Mouse (Mus musculus) thymus, postnatal 4 days (tissue): ENCODE results near the gene Opcml.

Experiments used
- DNase-seq: peaks from one replicate; pipeline ENCODE4 v3.0.0; 2021

Gene Opcml

DNA sequence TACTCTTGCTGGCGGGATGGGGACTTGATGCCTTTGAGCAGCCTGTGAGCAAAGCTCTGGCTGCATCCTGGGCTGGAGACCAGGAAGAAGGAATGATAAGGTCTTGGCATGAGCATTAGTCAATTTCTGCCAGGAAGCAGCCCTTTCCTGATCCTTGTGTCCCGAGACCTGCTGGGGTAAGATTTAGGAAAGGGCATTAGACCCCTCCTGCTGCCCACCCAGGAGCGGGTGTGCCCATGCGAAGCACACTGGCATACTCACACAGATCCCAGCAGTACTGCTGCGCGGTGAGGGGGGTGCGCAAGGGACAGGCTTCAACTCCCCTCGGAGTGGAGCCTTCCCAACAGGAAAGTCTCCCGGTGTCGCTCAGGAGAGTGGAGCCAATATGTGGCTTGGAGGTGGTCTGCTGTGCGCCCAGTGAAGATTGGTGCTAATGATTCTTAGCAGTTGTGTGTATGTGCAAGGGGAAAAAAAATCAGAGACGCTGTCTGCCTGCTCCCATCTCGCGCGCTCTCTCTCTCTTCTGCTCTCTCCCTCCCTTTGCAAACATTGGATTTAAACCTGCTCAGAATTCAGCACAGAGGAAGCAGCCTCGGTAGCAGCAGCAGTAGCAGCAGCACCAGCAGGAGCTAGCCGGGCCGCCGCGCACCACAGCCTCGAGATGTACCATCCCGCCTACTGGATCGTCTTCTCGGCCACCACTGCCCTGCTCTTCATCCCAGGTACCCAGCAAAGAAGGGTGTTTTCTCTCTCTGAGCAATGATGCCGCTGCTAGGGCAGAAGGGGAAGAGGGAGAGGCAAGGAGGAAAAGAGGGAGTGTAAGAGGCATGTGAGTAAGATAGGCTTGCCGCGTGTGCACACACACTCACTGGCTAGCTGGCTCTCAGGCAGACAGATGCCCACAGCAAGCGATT, at the start of gene Opcml:
Gene Opcml (plus strand): TSS at position 51 of the 914 bp plus-strand sequence.
- DNase-seq = no peak

DNA sequence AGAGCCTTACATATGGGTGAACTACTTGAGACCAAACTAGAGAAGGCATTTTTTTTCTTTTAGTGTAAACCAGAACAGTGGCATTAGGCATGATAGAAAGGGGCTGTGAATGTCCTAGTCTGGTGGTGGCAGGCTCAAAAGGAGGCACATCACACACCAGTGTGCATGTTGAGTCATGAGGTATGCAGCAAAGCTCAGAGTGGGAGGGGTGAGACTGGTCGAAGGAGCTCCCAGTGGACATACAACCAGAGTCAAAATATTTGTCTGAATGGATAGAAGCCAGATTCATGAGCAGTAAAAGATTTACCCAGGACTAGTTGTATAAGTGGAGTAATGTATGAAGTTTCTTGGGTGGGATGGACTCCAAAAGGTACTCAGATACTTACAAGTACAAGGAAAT, 31.9 kb upstream of the Opcml start:
- DNase-seq = no peak

DNA sequence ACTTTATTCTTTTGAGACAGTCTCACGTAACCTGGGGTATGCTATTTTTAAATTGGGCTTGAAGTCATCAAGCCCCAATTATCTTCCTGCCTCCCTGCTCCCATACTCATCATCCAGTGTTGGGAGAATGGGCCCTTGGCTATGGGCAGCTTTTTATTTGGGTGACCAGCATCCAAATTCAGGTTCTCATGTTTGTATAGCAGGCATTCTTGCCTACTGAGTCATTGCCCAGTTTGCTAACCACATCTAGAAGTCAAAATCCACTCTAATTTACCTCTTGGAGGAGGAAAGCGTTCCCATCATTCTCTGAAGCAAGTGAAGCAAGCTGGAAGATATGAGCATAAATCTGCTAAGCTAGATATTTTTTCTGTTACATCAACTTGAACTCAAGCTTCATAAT, 29.4 kb upstream of the Opcml start:
- DNase-seq = no peak

DNA sequence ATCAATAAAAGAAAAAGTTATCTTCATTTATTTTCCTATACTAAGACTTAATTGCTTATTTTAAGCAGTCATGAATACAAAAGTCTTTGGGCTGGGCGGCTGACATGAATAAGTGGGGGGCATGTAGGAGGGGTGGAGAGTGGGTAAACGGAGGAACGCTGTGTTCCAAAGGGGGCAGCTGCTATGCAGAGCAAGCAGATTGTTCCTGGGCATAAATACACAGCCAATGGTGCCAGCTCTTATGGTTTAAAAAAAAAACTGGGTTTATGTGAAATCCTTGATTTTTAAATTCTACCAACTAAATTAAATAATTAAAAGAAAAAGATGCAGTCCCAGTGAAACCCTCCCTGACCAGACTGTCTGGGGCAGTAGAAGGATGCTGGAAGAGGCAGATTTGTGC, 24.1 kb upstream of the Opcml start:
- no peak for DNase-seq

DNA sequence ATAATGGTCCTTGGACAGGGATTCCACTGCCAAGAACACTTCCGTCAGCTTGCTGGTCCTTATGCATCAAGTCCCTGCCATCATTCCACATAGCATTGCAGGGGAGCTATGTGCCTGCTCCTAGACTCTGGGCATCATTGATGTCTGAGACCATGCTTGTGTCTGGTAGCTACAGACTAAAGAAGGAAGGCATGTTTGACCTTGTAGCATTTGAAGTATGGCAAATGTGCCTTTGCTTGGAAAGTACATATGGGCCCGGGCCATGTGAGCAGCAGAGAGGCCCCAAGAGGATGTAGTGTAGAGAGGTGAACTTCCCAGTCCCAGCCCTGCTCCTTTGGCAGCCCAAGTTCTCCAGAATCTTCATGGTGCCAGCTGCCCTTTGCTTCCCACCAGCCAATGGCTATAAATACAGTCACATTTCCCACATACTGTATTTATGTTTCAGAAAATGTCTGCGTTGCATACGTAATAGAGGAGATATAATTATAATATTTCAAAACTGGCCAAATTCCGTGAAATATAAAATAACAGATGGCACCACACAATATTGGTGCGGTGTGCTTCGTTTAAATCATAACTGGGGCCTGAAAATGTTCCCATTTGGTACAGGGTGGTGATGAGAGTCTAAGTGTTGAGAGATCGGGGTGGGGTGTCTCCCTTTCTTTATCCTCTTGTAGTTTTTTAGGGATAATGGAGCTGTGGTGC, 23.2 kb upstream of the Opcml start:
- DNase-seq = no peak

DNA sequence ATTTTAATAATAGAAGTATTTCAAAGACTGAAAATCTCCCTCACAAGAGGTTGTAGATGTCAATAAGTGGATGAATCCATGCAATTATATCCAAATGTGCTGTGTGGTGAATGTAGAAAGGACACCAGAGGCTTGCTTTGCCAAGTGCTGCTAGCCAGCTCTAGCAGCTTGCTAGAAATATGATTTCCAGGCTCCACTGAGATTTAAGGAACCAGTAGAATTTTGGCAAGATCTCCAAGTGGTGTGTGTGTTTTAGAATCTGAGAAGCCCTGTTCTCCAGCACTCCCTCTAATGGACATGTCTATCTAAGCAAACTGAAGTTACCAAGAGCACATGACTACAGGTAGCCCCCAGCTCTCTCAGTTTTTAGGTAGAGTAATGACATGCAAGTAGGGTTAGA, 21.8 kb upstream of the Opcml start:
- no peak for DNase-seq

DNA sequence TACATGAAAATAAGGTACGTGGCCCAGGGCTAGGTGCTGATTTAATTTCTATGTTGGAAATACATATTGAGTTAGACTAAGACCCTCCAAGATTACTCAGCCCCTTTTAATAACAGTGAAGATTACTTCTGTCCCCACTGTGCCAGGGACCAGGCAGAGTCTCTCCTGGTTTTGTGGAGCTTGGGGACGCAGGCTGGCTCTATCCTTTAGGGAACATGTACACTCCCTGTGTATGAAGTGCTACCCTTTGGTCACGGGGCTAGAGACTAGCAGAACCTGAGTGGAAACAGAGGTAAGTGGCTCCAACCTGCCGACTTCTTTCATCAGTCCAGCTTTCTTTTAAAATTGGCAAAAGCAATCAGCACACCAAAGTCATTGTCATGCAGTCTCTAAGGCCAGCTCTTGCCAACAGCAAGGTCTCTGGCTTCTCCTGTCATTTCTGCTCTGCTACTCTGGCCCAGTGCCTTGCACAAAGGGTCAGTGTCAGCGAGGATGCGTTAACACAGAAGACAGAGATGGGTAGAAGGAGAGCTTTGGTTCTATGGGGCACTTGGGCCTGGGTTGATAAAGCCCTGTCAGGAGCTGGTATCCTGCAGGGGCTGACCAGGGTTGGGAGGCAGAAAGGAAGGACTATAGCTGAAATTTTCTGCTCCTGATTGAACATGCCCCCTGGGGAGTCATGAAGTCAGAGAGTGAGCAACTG, 9.1 kb upstream of the Opcml start:
- no peak for DNase-seq

DNA sequence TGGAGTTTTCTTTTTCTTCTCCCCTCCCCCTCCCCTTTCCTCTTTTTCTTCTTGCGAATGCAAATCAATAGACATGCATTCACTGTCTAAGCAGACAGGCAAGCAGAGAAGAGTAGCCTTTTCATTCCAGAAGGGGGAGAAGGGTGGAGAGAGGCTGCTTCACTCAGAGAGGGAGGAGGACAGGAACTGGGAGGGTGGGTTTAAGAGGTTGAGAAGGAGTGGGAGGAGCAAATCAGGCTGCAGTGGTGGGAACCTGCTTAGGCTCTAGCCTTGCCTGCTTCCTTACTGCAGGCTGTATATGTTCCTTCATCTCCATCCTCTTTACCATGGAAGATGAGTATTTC, 8.6 kb upstream of the Opcml start:
- no peak for DNase-seq

DNA sequence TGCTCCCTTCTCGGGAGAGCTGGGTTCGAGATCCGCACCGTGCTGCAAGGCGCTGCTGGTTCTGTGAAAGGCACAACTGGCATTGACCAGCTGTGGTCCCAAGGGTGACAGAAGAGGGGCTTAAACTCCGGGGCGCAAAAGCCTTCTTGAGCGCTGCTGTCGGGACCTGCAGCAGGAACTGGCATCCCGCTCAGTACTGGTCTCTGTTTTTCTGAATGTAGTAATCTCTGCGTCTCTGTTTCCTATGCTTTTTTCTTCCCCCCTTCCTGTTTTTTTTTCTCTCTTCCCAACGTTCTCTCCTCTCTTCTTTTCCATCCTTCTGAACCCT, 1.0 kb downstream of the Opcml start:
- DNase-seq = no peak

DNA sequence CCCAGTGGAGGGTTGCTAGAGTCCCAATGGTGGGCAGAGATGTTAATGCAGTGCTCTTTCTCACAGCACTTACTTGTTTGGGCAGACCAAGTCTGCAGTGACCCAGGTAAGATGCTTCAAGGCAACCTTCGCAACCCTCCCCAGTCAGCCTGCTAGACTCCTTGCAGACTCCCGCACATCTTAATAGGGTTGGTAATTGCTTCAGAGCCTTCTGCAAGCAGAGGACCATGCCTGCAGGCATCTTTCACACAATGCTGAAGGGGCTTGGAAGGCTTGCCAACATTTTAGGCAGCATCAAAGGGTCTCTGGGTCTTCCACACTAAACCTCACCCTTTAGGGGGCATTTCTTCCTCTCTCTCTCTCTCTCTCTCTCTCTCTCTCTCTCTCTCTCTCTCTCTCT, 1.7 kb downstream of the Opcml start:
- no peak for DNase-seq

DNA sequence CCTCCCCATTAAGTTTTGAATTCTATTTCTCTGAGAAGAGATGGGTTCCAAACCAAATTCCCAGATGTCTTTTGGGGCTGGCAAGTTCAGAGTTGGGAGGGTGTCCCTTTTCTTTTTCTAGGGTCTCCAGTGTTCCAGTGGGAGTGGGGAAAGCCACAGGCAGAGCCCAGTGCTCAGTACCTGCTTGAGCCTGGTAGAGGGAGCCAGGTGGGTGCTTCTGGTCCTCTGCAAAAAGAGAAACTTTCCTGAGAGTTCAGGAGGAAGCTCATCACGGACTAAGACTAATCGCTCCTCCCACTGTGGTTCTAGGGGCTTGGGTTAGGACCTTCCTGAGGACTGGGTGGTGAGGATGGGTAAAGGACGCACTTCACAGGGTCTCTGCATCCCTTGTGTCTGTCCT, 2.4 kb downstream of the Opcml start:
- no peak for DNase-seq

DNA sequence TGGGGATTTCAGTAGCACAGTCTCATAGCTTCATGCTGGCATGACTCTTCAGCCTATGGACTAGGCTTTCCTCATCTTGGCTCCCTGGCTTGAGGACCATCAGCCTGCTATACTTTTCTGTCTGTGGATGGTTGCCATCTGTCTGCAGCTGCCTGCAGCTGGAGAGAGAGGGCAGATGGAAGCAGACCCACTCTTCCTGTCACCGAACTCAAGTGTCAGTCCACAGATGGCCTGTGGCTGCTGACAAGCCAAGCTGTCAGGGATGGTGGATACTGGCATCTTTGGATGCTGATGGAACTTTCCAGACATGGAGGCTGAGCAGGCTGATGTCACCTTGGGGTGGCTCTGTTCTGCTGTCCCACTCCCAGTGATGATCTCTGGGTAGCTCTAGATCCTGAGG, 6.0 kb downstream of the Opcml start:
- no peak for DNase-seq

DNA sequence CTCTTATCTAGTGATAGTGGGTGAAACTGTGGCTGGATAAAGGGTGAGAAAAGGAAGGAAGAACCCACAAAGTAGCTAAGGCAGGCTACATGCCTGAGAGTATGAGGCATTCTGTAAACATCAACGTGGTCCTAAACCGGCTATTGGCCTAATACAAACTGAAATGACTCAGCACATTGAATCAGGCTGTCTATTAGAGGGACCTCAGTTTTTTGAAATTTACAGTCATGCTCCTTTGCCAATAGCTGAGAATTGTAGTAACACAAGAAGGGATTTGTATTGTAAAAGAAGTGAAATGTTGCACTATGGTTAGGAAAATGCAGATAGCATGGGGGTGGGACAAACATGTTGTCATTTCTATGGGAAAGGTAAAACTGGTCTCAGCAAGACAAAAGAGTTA, 10.4 kb downstream of the Opcml start:
- DNase-seq = no peak

DNA sequence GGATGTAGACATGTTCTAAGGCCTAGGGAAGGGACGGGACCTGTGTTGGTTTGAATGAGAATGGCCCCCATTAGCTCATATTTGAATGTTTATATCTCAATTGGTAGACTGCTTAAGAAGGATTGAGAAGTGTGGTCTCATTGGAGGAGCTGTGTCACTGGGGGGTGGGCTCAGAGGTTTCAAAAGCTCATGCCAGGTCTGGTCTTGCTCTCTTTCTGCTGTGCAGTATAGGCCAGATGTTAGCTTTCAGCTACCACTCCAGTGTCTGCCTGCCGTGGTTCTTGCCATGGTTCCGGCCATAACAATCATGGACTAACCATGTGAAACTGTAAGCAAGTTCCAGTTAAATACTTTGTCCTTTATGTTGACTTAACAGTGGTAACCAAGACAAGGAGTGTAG, 11.2 kb downstream of the Opcml start:
- no peak for DNase-seq

DNA sequence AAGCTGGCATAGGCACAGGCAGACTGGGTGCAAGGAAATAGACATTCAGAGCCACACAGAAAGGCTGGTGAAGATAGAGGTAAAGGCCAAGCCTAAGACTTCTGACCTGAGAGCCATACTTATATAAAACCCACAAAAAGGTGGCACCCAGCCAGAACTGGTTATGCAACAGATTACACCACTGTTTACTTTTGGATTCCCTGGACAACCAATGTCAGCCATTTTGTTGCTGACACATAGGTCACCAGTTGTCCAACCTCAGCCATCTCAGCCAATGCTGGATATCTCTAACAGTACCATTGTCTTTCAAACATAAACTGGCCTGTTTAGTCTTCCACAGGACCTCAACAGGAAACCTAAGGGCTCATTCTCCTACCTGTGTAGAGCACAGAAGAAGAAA, 11.8 kb downstream of the Opcml start:
- no peak for DNase-seq

DNA sequence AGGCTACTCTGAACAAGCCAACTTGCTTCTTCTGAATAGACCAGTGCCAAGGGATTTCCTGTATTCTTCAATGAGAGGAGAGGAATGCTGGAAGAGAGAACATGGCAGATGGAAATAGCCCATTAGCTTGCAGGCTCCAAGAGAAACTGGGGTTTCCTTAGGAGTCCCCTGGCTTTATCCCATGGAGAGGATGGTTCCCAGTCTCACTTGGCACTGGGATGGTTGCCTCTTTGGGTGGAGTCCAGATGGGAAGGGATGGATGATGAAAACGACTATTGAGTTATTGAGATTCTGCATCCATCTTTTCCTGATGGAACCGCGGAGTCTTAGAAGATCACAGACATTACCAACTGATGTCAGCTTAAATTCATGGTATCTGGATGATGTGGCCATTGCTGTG, 13.9 kb downstream of the Opcml start:
- no peak for DNase-seq

DNA sequence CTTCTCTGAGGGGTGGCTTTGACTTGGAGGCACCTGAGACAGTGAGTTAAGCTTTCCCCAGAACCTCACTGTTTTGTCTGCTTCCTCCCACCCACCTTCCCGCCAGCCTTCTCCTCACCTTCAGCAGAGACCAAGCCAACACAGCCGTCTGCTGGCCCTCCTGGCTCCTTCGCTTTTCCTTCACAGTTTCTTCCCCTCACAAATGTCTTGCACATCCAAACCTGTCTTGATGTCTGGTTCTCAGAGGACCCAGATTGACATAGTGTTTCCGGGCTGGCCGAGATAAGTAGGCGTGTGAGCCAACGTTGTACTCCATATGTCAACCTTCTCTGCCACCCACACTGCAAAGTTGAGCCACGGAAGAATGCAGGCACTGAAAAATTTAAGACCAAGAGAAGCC, 19.2 kb downstream of the Opcml start:
- no peak for DNase-seq

DNA sequence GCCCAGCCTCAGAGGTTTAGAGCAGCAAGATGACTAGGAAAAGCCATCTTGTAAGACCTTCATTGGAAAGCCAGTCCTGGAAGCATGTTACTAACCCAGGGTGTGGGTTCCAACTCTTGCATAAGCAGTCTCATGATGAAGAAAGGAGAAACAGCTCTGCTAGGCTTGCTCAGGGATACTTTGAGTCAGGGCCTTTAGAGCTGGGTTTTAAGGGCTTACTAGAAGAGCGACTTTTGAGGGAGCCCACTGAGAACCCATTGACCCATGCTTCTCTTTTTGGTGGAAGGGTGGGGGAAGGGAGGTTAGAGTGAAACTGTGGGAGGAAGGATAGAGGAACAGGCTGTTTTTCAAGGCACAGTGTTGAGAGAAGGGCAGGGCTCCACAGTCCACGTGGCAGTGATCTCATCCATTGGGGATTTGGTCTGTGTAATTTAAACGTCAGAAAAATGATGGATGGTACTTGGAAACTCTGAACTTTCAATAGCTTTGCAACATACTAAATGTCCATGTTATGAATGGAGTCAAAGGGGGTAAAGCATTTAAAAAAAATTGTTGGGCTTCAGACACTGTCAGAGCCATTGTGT, 22.7 kb downstream of the Opcml start:
- no peak for DNase-seq

DNA sequence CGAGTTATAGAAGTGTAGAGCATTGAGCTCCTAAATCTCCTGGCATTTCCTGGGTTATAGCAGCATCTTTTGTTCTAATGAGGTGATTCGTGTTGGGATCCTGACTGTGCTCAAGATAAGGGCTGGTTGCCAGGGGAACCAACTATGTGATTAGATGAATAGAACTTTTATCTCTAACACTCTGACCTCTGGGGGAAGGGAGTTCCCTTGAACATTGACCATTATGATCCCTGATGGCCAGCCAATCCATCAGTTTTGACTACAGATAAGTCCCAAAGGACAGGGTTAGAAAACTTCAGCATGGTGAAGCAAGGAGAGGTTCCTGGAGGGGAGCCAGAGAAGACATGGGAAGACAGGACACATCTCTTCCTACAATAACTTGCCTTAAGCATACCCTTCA, 23.6 kb downstream of the Opcml start:
- no peak for DNase-seq

DNA sequence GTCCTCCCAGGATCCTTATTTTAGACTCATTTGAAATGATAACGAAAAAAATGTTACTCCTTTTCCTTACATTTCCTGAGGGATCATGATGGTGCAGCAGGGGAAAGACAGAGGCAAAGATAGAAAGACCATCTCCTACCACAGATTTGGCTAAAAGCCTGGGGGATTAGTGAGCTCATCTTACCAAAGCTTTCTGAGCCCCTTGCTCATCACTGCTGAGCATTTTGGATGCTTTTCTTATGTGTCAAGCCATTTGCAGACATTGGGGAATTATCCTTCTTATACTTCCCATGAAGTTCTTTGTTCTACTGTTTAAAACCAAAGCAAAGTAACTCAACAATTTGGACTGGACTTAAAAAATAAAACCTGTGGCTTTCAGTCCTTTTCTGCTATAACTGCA, 30.6 kb downstream of the Opcml start:
- DNase-seq = no peak

DNA sequence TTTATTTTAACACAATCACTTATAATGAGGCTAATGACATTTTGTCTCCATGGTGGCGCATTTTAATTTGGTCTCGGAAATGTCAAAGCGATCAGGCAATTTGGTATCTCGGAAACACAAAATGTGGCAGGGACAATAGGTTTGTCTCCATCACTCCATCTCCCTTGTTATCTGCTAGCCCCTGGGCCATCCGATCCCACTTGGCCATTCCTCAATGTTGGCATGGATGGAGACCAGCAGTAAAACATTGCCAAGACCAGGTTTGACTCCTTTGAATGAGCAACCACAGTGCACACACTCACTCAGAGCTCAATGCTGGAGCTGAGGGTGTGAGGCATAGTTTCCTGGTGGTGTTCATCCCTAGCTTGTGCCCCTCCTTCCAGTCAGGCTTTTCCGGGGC, 32.1 kb downstream of the Opcml start:
- DNase-seq = no peak

DNA sequence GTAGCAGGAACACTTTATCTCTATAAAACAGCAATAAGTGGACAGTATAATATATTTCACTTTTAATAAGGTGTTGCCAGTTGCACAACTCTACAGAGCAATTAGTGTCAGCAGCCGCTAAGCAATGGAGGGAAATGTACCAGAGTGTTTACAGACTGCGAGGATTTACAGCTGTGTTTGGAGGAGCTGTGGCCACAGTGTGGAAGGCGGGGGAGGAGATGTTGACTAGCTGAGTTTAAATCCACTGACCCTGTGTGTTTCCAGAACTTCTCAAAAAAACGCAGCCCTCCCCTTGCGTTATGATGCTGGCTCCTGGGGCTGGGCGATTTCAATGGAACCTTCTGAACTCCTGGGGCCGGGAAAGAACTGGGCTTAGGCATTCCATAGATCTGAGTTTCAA, 33.8 kb downstream of the Opcml start:
- DNase-seq = no peak

DNA sequence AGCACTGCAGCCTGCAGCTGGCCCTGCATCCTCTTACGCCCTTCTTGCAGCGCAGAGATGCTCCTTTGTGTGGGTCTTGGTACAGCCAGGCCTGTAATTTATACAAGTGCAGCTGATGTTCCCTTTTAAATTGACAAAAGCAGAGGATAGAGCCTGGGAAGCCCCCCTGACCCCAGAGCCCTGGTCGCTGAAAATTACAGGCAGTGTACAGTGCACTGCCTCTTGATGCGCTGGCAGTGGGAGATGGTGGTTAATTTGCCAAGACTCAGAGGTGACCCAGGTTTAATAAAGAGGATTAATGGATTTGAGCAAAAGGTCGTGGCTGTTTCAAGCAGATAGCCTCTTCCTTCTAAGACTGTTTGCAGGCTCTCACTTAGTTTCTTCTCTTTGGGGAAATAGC, 39.9 kb downstream of the Opcml start:
- DNase-seq = no peak

DNA sequence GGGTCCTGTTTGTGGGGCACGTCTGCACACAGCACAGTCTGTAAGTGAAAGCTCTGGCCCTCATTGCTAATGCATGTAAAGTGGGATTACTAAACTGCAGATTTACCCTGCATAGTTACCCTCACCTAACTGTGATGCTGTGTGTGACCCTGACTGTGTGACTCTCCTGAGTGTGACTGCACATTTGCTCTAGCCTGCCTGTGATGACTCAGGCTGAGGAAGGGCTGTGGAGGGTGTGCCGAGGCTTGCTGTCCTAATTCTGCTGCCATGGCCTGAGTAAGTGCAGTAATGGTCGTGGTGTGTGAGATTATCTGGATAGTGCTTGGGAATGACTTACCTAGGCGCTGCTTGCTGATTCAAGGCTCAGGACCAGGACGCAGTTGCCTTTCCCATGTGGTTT, 52.2 kb downstream of the Opcml start:
- DNase-seq = no peak
